Mouse (Mus musculus): ENCODE data around the gene Spo11. TPM values are rescaled to one million over a fixed set of nuclear protein-coding genes. Genes with fewer than 3 reads are reported as not detected.

The Spo11 gene
- polyA plus RNA-seq, 2 experiments = 2.5 to 3.2 TPM

GRCm38 (mm10) chr2:173022056-173022681, 44.7 kb downstream of the Spo11 start:
- Histone ChIP-seq H3K27me3 (ENCODE audit: control insufficient read depth, insufficient read depth, low read length) (no peaks in the 10 kb centered on the region), H3K4me3 (replicated peaks; ENCODE audit: low read length) (peak overlapping the region; percentile 65), H3K4me2 (replicated peaks; ENCODE audit: low read depth, low read length, severe bottlenecking) (peak overlapping the region; percentile 88), H3K36me3 (ENCODE audit: control insufficient read depth, insufficient read depth, low read length) (peaks cover 4% of the 10 kb centered on the region), H3K4me1 (ENCODE audit: control insufficient read depth, insufficient read depth, low read length) (peaks cover 34% of the 10 kb centered on the region), H3K27ac (replicated peaks; ENCODE audit: low read depth, low read length) (no peak overlapping the region), H3K9me3 (ENCODE audit: control insufficient read depth, low read length) (no peaks in the 10 kb centered on the region), H3K9ac (ENCODE audit: low read depth, low read length, severe bottlenecking) (peak overlapping the region; percentile 65)
- peak; percentile 13 for DNase-seq (ENCODE audit: low spot score)
- 0% methylated on average over 48 of the region's 51 CpGs for WGBS
- ATAC-seq (ENCODE audit: low FRiP score, low read depth) = peak; percentile 28
- no peak for TF ChIP-seq POLR2A (IDR thresholded peaks at IDR 0.05; ENCODE audit: borderline replicate concordance, extremely low read depth, insufficient read depth, insufficient read length)

- Histone ChIP-seq H3K4me1 (ENCODE audit: control insufficient read depth, insufficient read depth, low read length) (peaks cover 34% of the 10 kb centered on the region), H3K27me3 (ENCODE audit: control insufficient read depth, insufficient read depth, low read length) (no peaks in the 10 kb centered on the region), H3K4me2 (replicated peaks; ENCODE audit: low read depth, low read length, severe bottlenecking) (peak overlapping the region; percentile 88), H3K9ac (ENCODE audit: low read depth, low read length, severe bottlenecking) (peak overlapping the region; percentile 65), H3K36me3 (ENCODE audit: control insufficient read depth, insufficient read depth, low read length) (peaks cover 6% of the 10 kb centered on the region), H3K9me3 (ENCODE audit: control insufficient read depth, low read length) (no peaks in the 10 kb centered on the region), H3K4me3 (replicated peaks; ENCODE audit: low read length) (peak overlapping the region; percentile 65), H3K27ac (replicated peaks; ENCODE audit: low read depth, low read length) (no peak overlapping the region)
- ATAC-seq (ENCODE audit: low FRiP score, low read depth) (no peak), DNase-seq (ENCODE audit: low spot score) (no peak)
- WGBS = 24% methylated on average over 10 of the region's 10 CpGs
- TF ChIP-seq POLR2A (IDR thresholded peaks at IDR 0.05; ENCODE audit: borderline replicate concordance, extremely low read depth, insufficient read depth, insufficient read length) = no peak
These were observed 45.3 kb downstream of the Spo11 start for GRCm38 (mm10) chr2:173022813-173023212.

GRCm38 (mm10) chr2:173023371-173023851, 45.9 kb downstream of the Spo11 start:
- Histone ChIP-seq H3K4me1 (ENCODE audit: control insufficient read depth, insufficient read depth, low read length) (peaks cover 34% of the 10 kb centered on the region), H3K4me2 (replicated peaks; ENCODE audit: low read depth, low read length, severe bottlenecking) (peak overlapping the region; percentile 88), H3K27me3 (ENCODE audit: control insufficient read depth, insufficient read depth, low read length) (no peaks in the 10 kb centered on the region), H3K9ac (ENCODE audit: low read depth, low read length, severe bottlenecking) (no peak overlapping the region), H3K9me3 (ENCODE audit: control insufficient read depth, low read length) (no peaks in the 10 kb centered on the region), H3K36me3 (ENCODE audit: control insufficient read depth, insufficient read depth, low read length) (peaks cover 10% of the 10 kb centered on the region), H3K4me3 (replicated peaks; ENCODE audit: low read length) (peak overlapping the region; percentile 65; the same call in 1 of the 2 replicates), H3K27ac (replicated peaks; ENCODE audit: low read depth, low read length) (no peak overlapping the region)
- ATAC-seq (ENCODE audit: low FRiP score, low read depth) (no peak), DNase-seq (ENCODE audit: low spot score) (no peak)
- 89% methylated on average over 7 of the region's 7 CpGs for WGBS
- TF ChIP-seq POLR2A (IDR thresholded peaks at IDR 0.05; ENCODE audit: borderline replicate concordance, extremely low read depth, insufficient read depth, insufficient read length) = no peak

- ATAC-seq (ENCODE audit: low FRiP score, low read depth) = no peak
- no peak for DNase-seq (ENCODE audit: low spot score)
- Histone ChIP-seq H3K4me1 (ENCODE audit: control insufficient read depth, insufficient read depth, low read length) (peaks cover 34% of the 10 kb centered on the region), H3K9me3 (ENCODE audit: control insufficient read depth, low read length) (no peaks in the 10 kb centered on the region), H3K9ac (ENCODE audit: low read depth, low read length, severe bottlenecking) (no peak overlapping the region), H3K27me3 (ENCODE audit: control insufficient read depth, insufficient read depth, low read length) (no peaks in the 10 kb centered on the region), H3K36me3 (ENCODE audit: control insufficient read depth, insufficient read depth, low read length) (peaks cover 14% of the 10 kb centered on the region), H3K27ac (replicated peaks; ENCODE audit: low read depth, low read length) (no peak overlapping the region), H3K4me2 (replicated peaks; ENCODE audit: low read depth, low read length, severe bottlenecking) (peak overlapping the region; percentile 88), H3K4me3 (replicated peaks; ENCODE audit: low read length) (no peak overlapping the region)
- 64% methylated on average over 4 of the region's 4 CpGs for WGBS
- TF ChIP-seq POLR2A (IDR thresholded peaks at IDR 0.05; ENCODE audit: borderline replicate concordance, extremely low read depth, insufficient read depth, insufficient read length) = no peak
These were observed 46.5 kb downstream of the Spo11 start for GRCm38 (mm10) chr2:173023966-173024365.

DNA sequence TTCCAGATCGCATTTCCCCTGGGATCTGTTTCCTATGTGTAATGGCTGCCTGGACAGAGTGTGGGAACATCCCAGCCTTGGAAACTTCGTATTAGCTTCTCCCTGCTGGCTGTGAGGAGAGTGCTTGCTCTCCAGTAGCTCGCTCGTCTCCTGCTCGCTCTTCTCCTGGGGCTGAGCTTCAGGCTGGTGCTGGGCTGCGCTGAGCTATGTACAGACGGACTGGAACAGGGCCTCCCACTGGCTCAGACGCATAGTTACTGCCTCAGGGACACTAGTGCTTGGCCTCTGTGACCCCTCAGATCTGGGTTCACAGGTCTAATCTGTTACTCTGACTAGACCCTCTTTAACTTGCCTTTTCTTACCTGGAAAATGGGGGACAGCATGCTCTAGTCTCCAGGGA, 46.9 kb downstream of the Spo11 start:
- peaks cover 30% of the 10 kb centered on the region for H3K4me1 ChIP-seq (ENCODE audit: control insufficient read depth, insufficient read depth, low read length)

More for the DNA sequence above, 46.9 kb downstream of the Spo11 start:
- TF ChIP-seq POLR2A (IDR thresholded peaks at IDR 0.05; ENCODE audit: borderline replicate concordance, extremely low read depth, insufficient read depth, insufficient read length) = no peak
- H3K27me3 ChIP-seq (ENCODE audit: control insufficient read depth, insufficient read depth, low read length) = no peaks in the 10 kb centered on the region
- ATAC-seq (ENCODE audit: low FRiP score, low read depth) (no peak), DNase-seq (ENCODE audit: low spot score) (no peak)
- H3K27ac ChIP-seq (replicated peaks; ENCODE audit: low read depth, low read length) = no peak overlapping the region
- H3K9ac ChIP-seq (ENCODE audit: low read depth, low read length, severe bottlenecking) = no peak overlapping the region
- whole genome bisulfite sequencing = 70% methylated on average over 8 of the region's 8 CpGs
- H3K4me3 ChIP-seq (replicated peaks; ENCODE audit: low read length) = no peak overlapping the region
- peaks cover 18% of the 10 kb centered on the region for H3K36me3 ChIP-seq (ENCODE audit: control insufficient read depth, insufficient read depth, low read length)
- 0 out of 2 replicates have a peak overlapping the region, but pooled peaks have one; percentile 88 for H3K4me2 ChIP-seq (replicated peaks; ENCODE audit: low read depth, low read length, severe bottlenecking)
- H3K9me3 ChIP-seq (ENCODE audit: control insufficient read depth, low read length) = no peaks in the 10 kb centered on the region

Measured in limb, embryonic 14.5 days (tissue).